Comparison of ENCODE assay signal across 12 mouse cellular contexts in the genomic region with DNA sequence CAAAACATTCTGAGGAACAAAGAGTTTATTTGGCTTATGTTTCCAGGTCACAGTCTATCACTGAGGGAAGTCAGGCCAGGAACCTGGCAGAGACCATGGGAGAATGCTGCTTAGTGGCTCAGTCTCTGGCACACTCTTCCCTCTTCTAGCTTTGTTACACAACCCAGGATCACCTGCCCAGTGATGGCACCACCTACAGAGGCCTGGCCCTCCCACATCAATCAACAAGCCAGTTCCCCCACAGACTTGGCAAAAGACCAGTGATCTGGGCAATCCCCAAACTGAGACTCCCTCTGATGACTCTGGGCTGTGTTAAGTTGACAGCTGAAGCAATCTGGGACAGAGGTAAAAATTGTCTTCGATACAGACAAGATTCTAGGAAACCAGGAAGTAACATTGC. TPM values are rescaled to one million over a fixed set of nuclear protein-coding genes. Genes with fewer than 3 reads are reported as not detected.
DNase-seq lines count a peak whose midpoint lies in the region; ATAC-seq and TF ChIP-seq lines count a peak whose summit lies in the region.
"Had no signal": no experiment of that assay in that cellular context is flagged by ENCODE, and none has a peak within 500 bp of the region (broad histone marks: within the 10 kb centered on the region; RNA-seq: fewer than 3 reads in every experiment).

No protein-coding gene starts in this region.

- H3K36me3 ChIP-seq in heart, adult 2 months (ENCODE audit: control insufficient read depth, insufficient read depth, low read length), result no peaks in the 10 kb centered on the region
- H3K36me3 ChIP-seq in heart, embryonic 10.5 days, result no peaks in the 10 kb centered on the region
- H3K36me3 ChIP-seq: midbrain, embryonic 10.5 days had no signal

- 13% methylated on average over 1 of the region's 1 CpGs for WGBS in heart, adult 2 months
- 38% methylated on average over 1 of the region's 1 CpGs for WGBS in heart, embryonic 10.5 days

- no peak for TF ChIP-seq POLR2A in heart, adult 2 months (IDR thresholded peaks at IDR 0.05; ENCODE audit: insufficient read depth, low read depth, low read length)

- no peak overlapping the region for H3K27ac ChIP-seq in heart, adult 2 months
- H3K27ac ChIP-seq in heart, embryonic 10.5 days, result no peak overlapping the region
- H3K27ac ChIP-seq: midbrain, embryonic 10.5 days had no signal

- TF ChIP-seq CTCF in heart, adult 2 months (IDR thresholded peaks at IDR 0.05), result no peak

- H3K27me3 ChIP-seq in heart, adult 2 months (ENCODE audit: control insufficient read depth, insufficient read depth, low read length), result no peaks in the 10 kb centered on the region
- peaks cover 10% of the 10 kb centered on the region; the same call in 1 of the 2 replicates for H3K27me3 ChIP-seq in heart, embryonic 10.5 days (ENCODE audit: insufficient read depth, poor library complexity, severe bottlenecking)
- H3K27me3 ChIP-seq: CH12.LX had no signal

- H3K4me1 ChIP-seq in heart, adult 2 months (ENCODE audit: control insufficient read depth, insufficient read depth, low read length), result no peaks in the 10 kb centered on the region; the same call in 1 of the 2 replicates
- peaks cover 15% of the 10 kb centered on the region for H3K4me1 ChIP-seq in heart, embryonic 10.5 days

- peaks cover 2% of the 10 kb centered on the region; the same call in 1 of the 2 replicates for H3K79me2 ChIP-seq in heart, adult 2 months (replicated peaks; ENCODE audit: control insufficient read depth, insufficient read depth, low read length)

- ATAC-seq in erythroid progenitor cell, adult 5-6 weeks (replicated peaks; ENCODE audit: low FRiP score, poor library complexity, severe bottlenecking), result no peak
- ATAC-seq: Patski had no signal

- H3K9ac ChIP-seq in heart, adult 2 months (ENCODE audit: low read depth, low read length), result no peak overlapping the region
- H3K9ac ChIP-seq: lung, embryonic 14.5 days had no signal

- peak; percentile 31 to 65 for DNase-seq in heart, adult 2 months
- no peak for DNase-seq in heart, embryonic 10.5 days (ENCODE audit: low spot score)
- peak; percentile 18 for DNase-seq in T-cell, adult 2 months (ENCODE audit: low spot score)
- peak; percentile 53 for DNase-seq in adrenal gland, postnatal 14 days
- peak; percentile 98 for DNase-seq in gonadal fat pad, adult 2 months (ENCODE audit: low read depth)
- DNase-seq in spleen, postnatal 14 days (ENCODE audit: low spot score in 2 of 2), result no peak
- DNase-seq: lung, embryonic 14.5 days; thymus, adult 18-20 months had no signal

- H3K9me3 ChIP-seq in heart, embryonic 10.5 days, result no peaks in the 10 kb centered on the region
- H3K9me3 ChIP-seq: midbrain, embryonic 10.5 days had no signal

- 0 out of 2 replicates have a peak, but pooled peaks have one; percentile 40 for TF ChIP-seq EP300 in heart, adult 2 months (IDR thresholded peaks at IDR 0.05; ENCODE audit: insufficient read depth, low read depth, low read length)

- H3K4me3 ChIP-seq in heart, adult 2 months, result no peak overlapping the region
- H3K4me3 ChIP-seq in heart, embryonic 10.5 days, result no peak overlapping the region
- H3K4me3 ChIP-seq: midbrain, embryonic 10.5 days had no signal

- intact Hi-C loops in heart, adult 2 months (cut with DNase I), result no loop called here

RNA-seq across cellular contexts. Expression of a gene that starts 2.6 kb away (rescaled TPM):
- total RNA-seq in heart, adult 2 months (2021), result 10 to 100 TPM; 28.1 to 35.7 TPM
- 16.9 and 18.2 TPM in 2 replicates for polyA plus RNA-seq in heart, adult 2 months (2012; rRNA removed)
- 18.3 and 24.7 TPM in 2 replicates for polyA plus RNA-seq in heart, embryonic 10.5 days (2016; fragmentation: Nextera tagmentation; extraction: Ambion mirVana)
- total RNA-seq in adrenal gland, postnatal 14 days (2021), result 38.2 and 50.8 TPM in 2 replicates
- polyA plus RNA-seq in gonadal fat pad, adult 2 months (2012; rRNA removed), result 8.7 and 11.9 TPM in 2 replicates
- total RNA-seq in erythroid progenitor cell, adult 5-6 weeks (2015; ENCODE audit: low replicate concordance), result 0.36 TPM in 1 of 2 replicates, not detected in the other
- not detected in 2 replicates for total RNA-seq in erythroid progenitor cell, adult 5-6 weeks (2017; ENCODE audit: low replicate concordance)
- total RNA-seq: CH12.LX had no signal

Comparison
In these comparisons a context has a peak if more than half of its experiments do, and no peak if none do; other contexts are left out.
1. DNase-seq: peak in heart, adult 2 months (2 of 2), T-cell, adult 2 months (single experiment), adrenal gland, postnatal 14 days (single experiment) and gonadal fat pad, adult 2 months (single experiment); none in heart, embryonic 10.5 days (single experiment) and spleen, postnatal 14 days (0 of 2).
2. RNA of a gene that starts 2.6 kb away (total RNA-seq): 38.2 to 50.8 TPM in adrenal gland, postnatal 14 days and 28.1 to 35.7 TPM in heart, adult 2 months; 0.36 TPM in erythroid progenitor cell, adult 5-6 weeks; every median in the first group is over 10 times any median in the second.